Mouse (Mus musculus) cerebellum, adult 2 months (tissue): ENCODE measurements around the gene Ccne1.

Experiments used
- CTCF ChIP-seq: fragments of 200-500 bp; IDR thresholded peaks from 2 replicates; pipeline ENCODE4 v1.5.1; 2011; ENCODE audit warnings: low read depth, mild to moderate bottlenecking, control low read depth, low read length, moderate library complexity, borderline replicate concordance; ENCODE audit not compliant: insufficient read depth
- POLR2A ChIP-seq: fragments of 200-500 bp; IDR thresholded peaks from 2 replicates; pipeline ENCODE4 v1.6.1; 2011; ENCODE audit warnings: low read length, control low read depth, borderline replicate concordance; ENCODE audit not compliant: insufficient read depth

- TF ChIP-seq CTCF = no peak
- no peak for TF ChIP-seq POLR2A
These were observed 22.8 kb upstream of the Ccne1 start for GRCm38 (mm10) chr7:38129986-38130729.
